Mouse (Mus musculus) liver, embryonic 12.5 days (tissue): Measurements from ENCODE around the gene Hspa1a. TPM values are rescaled to one million over a fixed set of nuclear protein-coding genes. Genes with fewer than 3 reads are reported as not detected.
"Not testable (repeated sequence)": the region's sequence is repeated elsewhere in the genome, so short reads cannot be mapped to it uniquely, and the experiment has no call there.

ENCODE experiments used
- ATAC-seq: fragments of 200-750 bp; cut with Nextera tagmentation; 2 replicates; pipeline ENCODE4 v1.8.0; 2017; ENCODE audit warnings: moderate number of reproducible peaks, mild to moderate bottlenecking, moderate library complexity
- H3K27ac ChIP-seq: fragments of 300-500 bp; sonication (generic); 2 replicates; pipeline ENCODE4 v1.5.1; 2016; ENCODE audit warnings: mild to moderate bottlenecking
- H3K27me3 ChIP-seq: fragments of 300-500 bp; sonication (generic); replicated peaks from 2 replicates; pipeline ENCODE4 v1.6.1; 2016; ENCODE audit warnings: mild to moderate bottlenecking, moderate library complexity
- H3K36me3 ChIP-seq: fragments of 300-500 bp; sonication (generic); 2 replicates; pipeline ENCODE4 v1.6.1; 2016; ENCODE audit warnings: mild to moderate bottlenecking, moderate library complexity
- H3K4me1 ChIP-seq: fragments of 300-500 bp; sonication (generic); 2 replicates; pipeline ENCODE4 v1.6.1; 2016
- H3K4me2 ChIP-seq: fragments of 300-500 bp; sonication (generic); 2 replicates; pipeline ENCODE4 v1.6.1; 2016; ENCODE audit warnings: mild to moderate bottlenecking, moderate library complexity
- H3K4me3 ChIP-seq: fragments of 300-500 bp; sonication (generic); 2 replicates; pipeline ENCODE4 v1.5.1; 2016; ENCODE audit warnings: mild to moderate bottlenecking, moderate library complexity
- H3K9ac ChIP-seq: fragments of 300-500 bp; sonication (generic); 2 replicates; pipeline ENCODE4 v1.6.1; 2016; ENCODE audit warnings: mild to moderate bottlenecking, moderate library complexity
- H3K9me3 ChIP-seq: fragments of 300-500 bp; sonication (generic); replicated peaks from 2 replicates; pipeline ENCODE4 v1.6.1; 2016; ENCODE audit warnings: mild to moderate bottlenecking, moderate library complexity
- WGBS: fragments of 180-500 bp; shearing (Covaris S2); methylation state at CpG from one replicate; pipeline ENCODE4 v1.1.7; 2016; ENCODE audit not compliant: insufficient replicate concordance; 5-methylcytosine and 5-hydroxymethylcytosine counted together
- polyA plus RNA-seq: library from polyadenylated mRNA; unstranded; fragments of >200 nt; fragmentation: Nextera tagmentation; extraction: Ambion mirVana; gene quantifications from 2 replicates; pipeline ENCODE4 v1.2.1, GENCODE M21; 2016

Hspa1a gene
- polyA plus RNA-seq, 1 experiment from 2014 or later = 5.0 TPM

DNA sequence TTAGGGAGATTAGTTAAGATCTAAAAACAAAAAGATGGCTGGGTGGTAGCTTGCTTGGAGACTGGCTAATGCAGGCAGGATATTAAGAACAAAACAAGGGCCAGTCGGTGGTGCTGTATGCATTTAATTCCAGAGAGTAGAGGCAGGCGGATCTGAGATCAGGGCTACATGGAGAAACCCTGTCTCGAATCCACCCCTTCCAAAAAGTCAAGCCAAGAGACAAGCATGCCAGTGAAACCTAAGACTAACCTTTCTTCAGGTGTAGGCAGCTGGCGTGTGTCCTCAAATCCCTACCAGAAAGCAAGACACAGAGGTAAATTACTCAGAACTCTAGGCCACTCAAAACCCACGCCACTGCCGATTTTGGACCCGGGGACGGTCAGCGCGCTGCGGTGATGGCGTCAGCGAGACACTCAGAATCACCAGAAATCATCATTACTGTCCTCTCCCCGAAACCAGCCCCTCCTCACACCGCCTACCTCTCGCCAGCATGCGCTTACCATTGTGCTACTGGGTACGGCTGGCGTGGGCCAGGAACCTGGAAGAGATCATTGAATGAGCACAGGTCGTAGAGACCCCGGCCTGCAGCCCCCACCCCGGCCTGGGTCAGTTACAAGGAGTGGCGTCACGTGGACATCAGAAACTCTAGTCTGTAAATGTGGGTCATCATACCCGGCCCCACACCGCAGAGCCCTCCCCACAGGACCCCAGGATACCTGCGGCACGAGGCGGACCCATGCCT, 20.1 kb downstream of the Hspa1a start:
- Histone ChIP-seq H3K4me2 (peak overlapping the region; percentile 88), H3K27me3 (peaks cover 21% of the 10 kb centered on the region), H3K9me3 (no peaks in the 10 kb centered on the region), H3K9ac (peak overlapping the region; percentile 97), H3K27ac (peak overlapping the region; percentile 94), H3K4me3 (peak overlapping the region; percentile 83), H3K4me1 (peaks cover 31% of the 10 kb centered on the region), H3K36me3 (peaks cover 25% of the 10 kb centered on the region)
- under 1% methylated on average over 29 of the region's 29 CpGs for WGBS
- ATAC-seq = peak; percentile 19

DNA sequence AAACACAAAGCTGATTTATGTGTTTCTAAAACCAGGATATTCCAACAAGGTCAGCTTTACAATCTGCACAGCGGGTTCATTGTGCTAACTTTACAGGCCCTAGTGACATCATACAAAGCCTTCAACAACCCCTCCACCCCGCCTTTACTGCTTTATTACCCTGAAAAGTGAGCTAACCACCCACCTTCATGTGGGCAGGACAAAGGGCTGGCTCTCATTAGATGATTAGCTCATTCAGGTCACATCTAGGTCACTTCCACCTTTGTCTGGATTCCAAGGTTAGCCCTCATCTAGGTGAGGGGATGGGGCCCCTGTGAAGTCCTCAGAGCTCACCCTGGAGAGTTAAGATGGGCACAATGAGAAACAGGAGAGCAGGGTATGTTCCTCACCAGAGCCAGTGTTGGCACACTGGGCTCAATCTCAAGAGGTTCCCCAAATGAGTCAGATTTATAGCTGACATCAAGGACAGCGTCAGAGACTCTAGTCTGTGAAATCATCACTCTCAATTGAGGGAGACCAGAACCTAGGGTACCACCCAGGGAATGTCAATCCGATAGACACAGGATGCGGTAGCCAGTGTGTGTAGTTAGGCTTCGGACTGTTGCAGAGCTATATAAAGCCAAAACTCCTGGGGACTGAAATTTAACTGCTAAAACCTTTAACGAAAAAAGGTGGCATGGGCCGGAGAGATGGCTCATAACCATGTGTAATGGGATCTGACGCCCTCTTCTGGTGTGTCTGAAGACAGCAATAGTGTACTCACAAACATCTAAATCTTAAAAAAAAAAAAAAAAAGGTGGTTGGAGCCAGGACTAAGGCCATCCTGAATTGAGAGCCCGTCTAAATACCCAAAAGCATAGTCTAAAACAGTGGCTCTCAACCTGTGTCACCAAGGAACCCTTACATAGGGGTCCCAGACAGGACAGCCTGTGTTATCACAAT, 21.2 kb downstream of the Hspa1a start:
- peak overlapping the region; percentile 88 for H3K4me2 ChIP-seq
- H3K27ac ChIP-seq = peak overlapping the region; percentile 94
- peak overlapping the region; percentile 97 for H3K9ac ChIP-seq
- H3K36me3 ChIP-seq = peaks cover 25% of the 10 kb centered on the region
- H3K4me3 ChIP-seq = peak overlapping the region; percentile 83
- WGBS = 18% methylated on average over 10 of the region's 10 CpGs
- H3K27me3 ChIP-seq = peaks cover 14% of the 10 kb centered on the region
- H3K9me3 ChIP-seq = no peaks in the 10 kb centered on the region
- H3K4me1 ChIP-seq = peaks cover 31% of the 10 kb centered on the region
- no peak for ATAC-seq

DNA sequence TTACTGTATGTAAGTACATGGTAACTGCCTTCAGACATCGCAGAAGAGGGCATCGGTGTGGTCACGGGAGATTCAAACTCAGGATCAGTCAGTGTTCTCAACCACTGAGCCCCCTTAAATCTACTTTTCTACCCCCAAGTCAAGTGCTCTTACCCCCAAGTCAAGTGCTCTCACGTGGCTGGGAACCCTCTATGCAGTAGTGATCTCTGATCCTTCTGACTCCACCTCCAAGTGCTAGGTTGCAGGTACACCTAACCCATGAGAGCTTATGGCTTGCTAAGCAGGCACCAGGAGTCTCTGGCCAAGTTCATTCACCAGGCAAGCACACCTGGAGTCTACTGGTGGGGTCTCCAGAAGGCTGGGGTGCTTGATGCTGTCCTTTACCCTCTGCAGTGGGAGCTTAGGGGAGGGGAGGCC, 22.4 kb downstream of the Hspa1a start:
- H3K4me3 ChIP-seq = 0 out of 2 replicates have a peak overlapping the region, but pooled peaks have one; percentile 83
- 14% methylated on average over 4 of the region's 4 CpGs for WGBS
- H3K27ac ChIP-seq = peak overlapping the region; percentile 94
- H3K4me2 ChIP-seq = peak overlapping the region; percentile 88; the same call in 1 of the 2 replicates
- H3K9ac ChIP-seq = peak overlapping the region; percentile 36
- H3K36me3 ChIP-seq = peaks cover 25% of the 10 kb centered on the region
- peaks cover 31% of the 10 kb centered on the region for H3K4me1 ChIP-seq
- peak; percentile 54 for ATAC-seq
- no peaks in the 10 kb centered on the region for H3K9me3 ChIP-seq
- peaks cover 2% of the 10 kb centered on the region; the same call in 1 of the 2 replicates for H3K27me3 ChIP-seq

DNA sequence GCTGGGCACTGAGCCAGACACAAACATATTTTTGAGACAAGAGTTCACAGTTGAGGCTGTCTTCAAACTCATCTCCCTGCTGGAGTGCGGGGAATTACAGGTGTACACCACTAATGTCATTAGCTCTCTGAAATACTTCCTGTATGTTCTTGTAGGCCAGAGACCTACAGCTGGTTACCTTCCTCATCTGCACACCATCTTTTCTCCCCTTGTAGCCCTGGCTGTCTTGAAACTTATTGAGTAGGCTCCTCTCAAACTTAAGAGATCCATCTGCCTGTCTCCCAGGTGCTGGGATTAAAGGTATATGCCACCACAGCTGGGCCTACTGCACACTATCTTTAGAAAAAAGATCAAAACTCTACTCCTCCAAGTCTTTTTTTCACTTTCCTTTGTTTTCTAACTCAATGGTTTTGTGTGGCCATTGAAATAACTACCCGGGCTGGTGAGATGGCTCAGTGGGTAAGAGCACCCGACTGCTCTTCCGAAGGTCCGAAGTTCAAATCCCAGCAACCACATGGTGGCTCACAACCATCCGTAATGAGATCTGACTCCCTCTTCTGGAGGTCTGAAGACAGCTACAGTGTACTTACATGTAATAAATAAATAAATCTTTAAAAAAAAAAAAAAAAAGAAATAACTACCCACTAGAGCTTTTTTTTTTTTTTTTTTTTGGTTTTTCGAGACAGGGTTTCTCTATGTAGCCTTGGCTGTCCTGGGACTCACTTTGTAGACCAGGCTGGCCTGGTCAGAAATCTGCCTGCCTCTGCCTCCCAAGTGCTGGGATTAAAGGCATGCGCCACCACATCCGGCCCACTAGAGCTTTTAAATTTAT, 23.0 kb downstream of the Hspa1a start:
- WGBS = 41% methylated on average over 9 of the region's 9 CpGs
- not testable (repeated sequence) for H3K9ac ChIP-seq, ATAC-seq, H3K4me2 ChIP-seq, H3K9me3 ChIP-seq, H3K27me3 ChIP-seq, H3K4me3 ChIP-seq
- Histone ChIP-seq H3K4me1 (peaks cover 31% of the 10 kb centered on the region), H3K36me3 (peaks cover 25% of the 10 kb centered on the region), H3K27ac (peak overlapping the region; percentile 94)

DNA sequence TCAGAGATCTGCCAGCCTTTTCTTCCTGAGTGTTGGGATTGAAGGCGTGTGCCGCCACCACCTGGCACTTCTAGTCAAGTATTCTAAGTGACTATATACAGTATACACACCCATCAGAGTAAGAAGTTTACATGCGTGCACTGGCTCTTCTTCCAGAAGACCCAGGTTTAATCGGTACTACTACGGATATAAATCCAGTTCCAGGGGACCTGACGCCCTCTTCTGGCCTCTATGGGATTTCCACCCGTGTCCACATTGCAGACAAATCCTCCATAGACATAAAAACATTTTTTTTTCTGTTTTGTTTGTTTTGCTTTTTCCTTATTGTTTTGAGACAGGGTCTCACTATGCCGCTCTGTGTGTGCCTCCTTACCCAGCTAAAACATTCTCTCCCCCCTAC, 24.4 kb downstream of the Hspa1a start:
- Histone ChIP-seq H3K4me3 (no peak overlapping the region), H3K9ac (no peak overlapping the region), H3K27ac (no peak overlapping the region), H3K27me3 (no peaks in the 10 kb centered on the region), H3K4me1 (peaks cover 25% of the 10 kb centered on the region), H3K4me2 (no peak overlapping the region), H3K36me3 (peaks cover 25% of the 10 kb centered on the region), H3K9me3 (no peaks in the 10 kb centered on the region)
- no peak for ATAC-seq
- 29% methylated on average over 8 of the region's 8 CpGs for WGBS

DNA sequence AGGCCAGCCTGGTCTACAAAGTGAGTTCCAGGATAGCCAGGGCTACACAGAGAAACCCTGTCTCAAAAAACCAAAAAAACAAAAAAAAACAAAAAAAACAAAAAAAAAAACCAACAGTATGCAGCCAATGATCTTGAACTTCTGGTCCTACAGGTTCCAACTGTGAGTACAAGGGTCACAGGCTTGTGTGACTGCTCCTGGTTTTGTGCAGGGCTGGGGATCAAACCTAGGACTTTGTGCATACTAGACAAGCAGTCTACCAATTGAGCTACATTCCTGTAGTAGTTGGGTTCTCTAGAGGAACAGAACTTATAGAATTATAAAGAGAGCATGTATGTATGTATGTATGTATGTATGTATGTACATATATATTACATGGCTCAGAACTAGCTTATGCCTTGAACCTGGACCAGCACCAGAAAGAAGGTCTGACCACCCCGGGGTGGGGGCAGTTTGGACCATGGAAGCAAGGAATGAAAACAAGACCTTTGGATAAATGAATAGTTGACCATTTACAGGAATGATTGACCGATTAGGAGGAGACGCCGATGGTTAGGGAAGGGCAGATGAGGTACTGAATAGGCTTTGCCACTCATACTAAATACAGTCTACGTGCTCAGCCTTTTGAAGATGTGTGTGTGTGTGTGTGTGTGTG, 25.3 kb downstream of the Hspa1a start:
- no peak for ATAC-seq
- Histone ChIP-seq H3K4me1 (peaks cover 31% of the 10 kb centered on the region), H3K27me3 (no peaks in the 10 kb centered on the region), H3K36me3 (peaks cover 24% of the 10 kb centered on the region), H3K4me3 (no peak overlapping the region), H3K27ac (no peak overlapping the region), H3K4me2 (no peak overlapping the region), H3K9ac (no peak overlapping the region), H3K9me3 (no peaks in the 10 kb centered on the region)
- 73% methylated on average over 5 of the region's 5 CpGs for WGBS

DNA sequence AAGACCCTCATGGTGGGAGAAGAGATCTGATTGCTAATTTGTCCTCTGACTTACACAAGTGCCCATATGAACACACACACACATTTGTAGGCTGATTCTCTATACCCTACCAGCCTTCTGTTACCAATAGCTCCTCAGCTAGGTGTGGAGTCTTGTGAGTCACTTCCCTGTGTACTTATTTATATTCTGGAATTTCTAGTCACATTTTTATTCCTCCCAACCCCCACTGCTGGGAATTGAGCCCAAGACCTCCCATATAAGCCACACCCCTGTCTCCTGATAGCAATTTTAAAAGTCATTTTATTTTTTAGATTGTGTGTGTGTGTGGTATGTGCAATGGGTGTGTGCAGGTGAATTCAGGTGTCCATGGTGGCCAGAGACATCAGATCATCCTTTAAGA, 27.6 kb downstream of the Hspa1a start:
- H3K4me1 ChIP-seq = peaks cover 19% of the 10 kb centered on the region
- H3K27ac ChIP-seq = no peak overlapping the region
- no peaks in the 10 kb centered on the region for H3K9me3 ChIP-seq
- H3K36me3 ChIP-seq = peaks cover 1% of the 10 kb centered on the region
- no peaks in the 10 kb centered on the region for H3K27me3 ChIP-seq
- ATAC-seq = no peak
- H3K4me3 ChIP-seq = no peak overlapping the region
- H3K9ac ChIP-seq = no peak overlapping the region
- H3K4me2 ChIP-seq = no peak overlapping the region

DNA sequence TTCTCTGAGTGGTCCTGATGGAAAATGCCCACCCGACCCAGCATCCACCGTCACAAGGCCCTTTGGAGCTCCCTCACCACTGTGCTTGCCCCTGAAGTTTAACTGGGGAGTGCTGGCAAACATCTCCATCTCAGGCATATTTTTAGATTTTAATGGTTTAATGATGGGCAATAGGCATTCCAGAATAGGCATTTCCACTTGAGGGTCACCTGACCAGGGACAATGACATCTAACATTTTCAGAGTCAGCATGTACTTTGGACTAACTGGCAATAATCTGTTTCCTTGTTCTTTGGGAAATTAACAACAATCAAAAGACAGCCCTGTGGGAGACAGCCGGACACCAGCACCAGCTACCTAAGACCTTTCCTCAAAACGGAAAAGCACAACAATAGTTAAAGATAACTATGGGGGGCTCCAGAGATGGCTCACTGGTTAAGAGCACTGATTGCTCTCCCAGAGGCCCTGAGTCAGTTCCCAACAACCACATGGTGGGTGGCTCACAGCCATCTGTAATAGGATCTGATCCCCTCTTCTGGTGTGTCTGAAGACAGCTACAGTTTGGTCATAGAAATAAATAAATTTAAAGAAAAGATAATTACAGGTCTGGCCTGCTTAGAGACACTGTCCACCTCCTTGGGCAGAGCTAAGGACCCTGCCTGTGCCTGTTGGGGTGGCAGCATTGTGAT, 28.7 kb downstream of the Hspa1a start:
- Histone ChIP-seq H3K9me3 (no peaks in the 10 kb centered on the region), H3K4me3 (no peak overlapping the region), H3K27ac (no peak overlapping the region), H3K4me2 (no peak overlapping the region), H3K4me1 (peaks cover 19% of the 10 kb centered on the region), H3K36me3 (no peaks in the 10 kb centered on the region), H3K9ac (no peak overlapping the region), H3K27me3 (no peaks in the 10 kb centered on the region)
- ATAC-seq = no peak
- 77% methylated on average over 4 of the region's 4 CpGs for WGBS

DNA sequence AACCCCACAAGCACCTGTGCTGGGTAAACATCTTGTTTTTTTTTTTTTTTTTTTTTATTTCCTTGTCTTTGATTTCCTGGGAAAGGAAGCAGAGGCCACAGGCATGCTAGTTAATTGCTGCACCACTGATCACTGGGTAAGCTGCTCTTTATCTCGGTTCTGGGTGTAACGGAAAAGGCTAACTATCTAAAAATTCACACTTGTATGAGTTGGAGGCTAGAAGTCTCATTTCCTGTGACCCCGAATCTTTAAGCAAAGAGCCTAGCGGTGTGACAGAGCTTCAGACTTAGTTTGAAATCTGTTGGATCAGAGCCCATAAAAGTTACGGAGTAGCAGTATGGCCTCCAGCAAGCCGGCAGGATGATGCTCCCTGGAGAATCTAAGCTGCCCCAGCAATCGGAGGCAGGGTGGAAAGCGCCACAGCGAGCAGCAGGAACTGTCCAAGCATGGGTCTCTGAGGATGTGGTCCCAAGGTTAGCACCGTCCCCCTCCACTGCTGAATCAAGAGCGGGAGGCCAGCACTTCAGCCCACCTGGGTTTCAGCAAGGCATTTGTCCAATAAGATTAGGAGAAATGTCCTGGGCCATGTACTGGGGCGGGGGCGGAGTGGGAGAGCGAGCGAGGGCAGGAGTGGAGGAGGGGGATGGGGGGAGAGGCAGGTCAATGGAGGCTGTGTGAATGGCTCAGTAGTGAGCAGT, 30.5 kb downstream of the Hspa1a start:
- H3K27ac ChIP-seq = peak overlapping the region; percentile 74
- H3K4me3 ChIP-seq = peak overlapping the region; percentile 32
- H3K4me1 ChIP-seq = peaks cover 19% of the 10 kb centered on the region
- H3K4me2 ChIP-seq = peak overlapping the region; percentile 71
- 16% methylated on average over 15 of the region's 15 CpGs for WGBS
- H3K36me3 ChIP-seq = no peaks in the 10 kb centered on the region
- peak; percentile 50; the same call in 1 of the 2 replicates for ATAC-seq
- H3K27me3 ChIP-seq = no peaks in the 10 kb centered on the region
- H3K9me3 ChIP-seq = no peaks in the 10 kb centered on the region
- H3K9ac ChIP-seq = peak overlapping the region; percentile 60

DNA sequence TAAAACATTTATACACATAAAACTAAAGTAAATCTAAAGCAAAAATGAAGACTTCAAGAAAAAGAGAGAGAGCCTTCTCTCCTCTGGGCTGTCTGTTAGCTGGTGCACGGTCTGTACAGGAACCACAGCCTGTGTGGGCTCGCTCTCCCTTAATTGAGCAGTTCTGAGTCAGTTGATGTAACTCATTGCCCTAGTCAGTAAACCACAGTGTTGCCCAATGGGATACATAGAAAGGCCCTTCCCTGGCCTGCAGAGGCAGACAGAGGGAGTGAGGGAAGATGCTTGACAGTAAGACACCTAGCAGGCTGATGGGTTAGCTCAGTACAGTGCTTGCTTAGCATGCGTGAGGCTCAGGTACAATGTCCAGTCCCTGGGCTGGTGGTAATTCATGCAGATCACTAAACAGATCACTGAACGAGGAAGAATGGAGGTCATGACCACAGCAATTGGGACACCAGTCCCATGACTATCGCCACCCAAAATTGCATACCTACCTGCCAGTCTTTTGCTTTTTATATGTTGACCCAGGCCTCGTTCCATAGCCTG, 33.9 kb downstream of the Hspa1a start:
- H3K4me1 ChIP-seq = peaks cover 35% of the 10 kb centered on the region
- H3K36me3 ChIP-seq = peaks cover 18% of the 10 kb centered on the region; the same call in 1 of the 2 replicates
- no peak overlapping the region for H3K27ac ChIP-seq
- H3K27me3 ChIP-seq = no peaks in the 10 kb centered on the region
- H3K9ac ChIP-seq = no peak overlapping the region
- no peaks in the 10 kb centered on the region for H3K9me3 ChIP-seq
- H3K4me2 ChIP-seq = no peak overlapping the region
- H3K4me3 ChIP-seq = no peak overlapping the region
- WGBS = 71% methylated on average over 6 of the region's 6 CpGs
- no peak for ATAC-seq
